Mouse (Mus musculus): ENCODE measurements at regions not wholly inside any gene's neighbourhood (a gene's known extent, or its start where the extent isn't known, plus 50 kb on each side); places are given as distances from the start of the nearest gene placed in this dataset.
"Not testable (repeated sequence)": the region's sequence is repeated elsewhere in the genome, so short reads cannot be mapped to it uniquely, and the experiment has no call there.

- ChIA-PET CTCF (no interaction called here), POLR2A (interaction anchor here in 2 of 4 experiments (0.6 to 0.8 kb wide), 2 partner anchors 133 to 181 kb away, joined by 5 to 6 read pairs; no protein-coding TSS in a partner anchor)
Measured at GRCm38 (mm10) chr5:148704769-148705168, 152.2 kb upstream of the Ubl3 start.

- POLR2A ChIA-PET = interaction anchor here in 3 of 4 experiments (0.8 to 2.4 kb wide), 38 partner anchors 9 to 787 kb away, joined by 3 to 11 read pairs (median 4); partner anchors contain the start of genes Ubl3 (in 2 of the 3), Hmgb1 (in 1 of the 3) and Uspl1 (in 1 of the 3)
- CTCF ChIA-PET = interaction anchor here (0.5 to 2.7 kb wide), 27 partner anchors 9 to 956 kb away, joined by 3 to 11 read pairs (median 4); no protein-coding TSS in a partner anchor
Measured at GRCm38 (mm10) chr5:148701859-148702258, 149.3 kb upstream of the Ubl3 start.

GRCm38 (mm10) chr5:148701001-148701400, 148.4 kb upstream of the Ubl3 start:
- CTCF ChIA-PET = interaction anchor here in 3 of 4 experiments (0.5 to 2.7 kb wide), 17 partner anchors 9 to 376 kb away, joined by 3 to 11 read pairs (median 4); partner anchors contain the start of gene Slc7a1 (in 1 of the 3)

GRCm38 (mm10) chr5:148700240-148700639, 147.7 kb upstream of the Ubl3 start:
- ChIA-PET CTCF (interaction anchor here (0.5 to 1.4 kb wide), 11 partner anchors 8 to 438 kb away, joined by 3 to 10 read pairs (median 3); no protein-coding TSS in a partner anchor), POLR2A (interaction anchor here in 2 of 4 experiments (0.6 to 1.6 kb wide), 4 partner anchors 8 to 334 kb away, joined by 3 read pairs; no protein-coding TSS in a partner anchor)

More at GRCm38 (mm10) chr5:148701001-148701400, 148.4 kb upstream of the Ubl3 start:
- POLR2A ChIA-PET = interaction anchor here in 3 of 4 experiments (0.5 to 2.4 kb wide), 16 partner anchors 8 to 516 kb away, joined by 3 to 11 read pairs (median 4); no protein-coding TSS in a partner anchor

- ChIA-PET POLR2A (interaction anchor here in 2 of 4 experiments (0.6 kb wide), 2 partner anchors 98 to 236 kb away, joined by 4 to 5 read pairs; no protein-coding TSS in a partner anchor), CTCF (no interaction called here)
Measured at GRCm38 (mm10) chr5:148697631-148698368, 145.2 kb upstream of the Ubl3 start.

GRCm38 (mm10) chr5:148694352-148694751, 141.8 kb upstream of the Ubl3 start:
- ChIA-PET POLR2A (no interaction called here), CTCF (no interaction called here)

- ChIA-PET CTCF (interaction anchor here in 2 of 4 experiments (0.6 to 0.9 kb wide), 2 partner anchors 10 to 31 kb away, joined by 3 to 4 read pairs; no protein-coding TSS in a partner anchor), POLR2A (interaction anchor here in 2 of 4 experiments (0.6 to 2.3 kb wide), 3 partner anchors 11 to 429 kb away, joined by 3 to 11 read pairs (median 6); no protein-coding TSS in a partner anchor)
Measured at GRCm38 (mm10) chr5:148691486-148691885, 138.9 kb upstream of the Ubl3 start.

- CTCF ChIA-PET = interaction anchor here in 2 of 4 experiments (0.6 to 0.7 kb wide), 2 partner anchors 9 to 278 kb away, joined by 3 read pairs; no protein-coding TSS in a partner anchor
- POLR2A ChIA-PET = interaction anchor here in 3 of 4 experiments (0.6 to 2.3 kb wide), 6 partner anchors 9 to 429 kb away, joined by 3 to 11 read pairs (median 4); no protein-coding TSS in a partner anchor
Measured at GRCm38 (mm10) chr5:148690823-148691197, 138.2 kb upstream of the Ubl3 start.

GRCm38 (mm10) chr5:148690158-148690822, 137.7 kb upstream of the Ubl3 start:
- POLR2A ChIA-PET = interaction anchor here in 2 of 4 experiments (0.6 to 2.3 kb wide), 6 partner anchors 9 to 226 kb away, joined by 3 to 11 read pairs (median 3); no protein-coding TSS in a partner anchor
- CTCF ChIA-PET = interaction anchor here in 2 of 4 experiments (0.6 to 0.7 kb wide), 2 partner anchors 9 to 279 kb away, joined by 3 read pairs; no protein-coding TSS in a partner anchor

GRCm38 (mm10) chr5:148689297-148689696, 136.7 kb upstream of the Ubl3 start:
- POLR2A ChIA-PET = no interaction called here
- CTCF ChIA-PET = no interaction called here

- POLR2A ChIA-PET = interaction anchor here in 1 of 4 experiments (0.6 kb wide), 1 partner anchor 309 kb away, joined by 3 read pairs; no protein-coding TSS in a partner anchor
- CTCF ChIA-PET = no interaction called here
Measured at GRCm38 (mm10) chr5:148688501-148688900, 135.9 kb upstream of the Ubl3 start.

- ChIA-PET POLR2A (no interaction called here), CTCF (no interaction called here)
Measured at GRCm38 (mm10) chr5:148687827-148688226, 135.2 kb upstream of the Ubl3 start.

- POLR2A ChIA-PET = interaction anchor here in 1 of 4 experiments (1.2 to 2.3 kb wide), 2 partner anchors 17 to 19 kb away, joined by 4 to 5 read pairs; no protein-coding TSS in a partner anchor
- CTCF ChIA-PET = interaction anchor here in 2 of 4 experiments (0.6 to 1.5 kb wide), 2 partner anchors 17 to 266 kb away, joined by 3 to 8 read pairs; no protein-coding TSS in a partner anchor
Measured at GRCm38 (mm10) chr5:148684216-148684615, 131.6 kb upstream of the Ubl3 start.

- POLR2A ChIA-PET = interaction anchor here in 1 of 4 experiments (2.3 kb wide), 1 partner anchor 19 kb away, joined by 5 read pairs; no protein-coding TSS in a partner anchor
- CTCF ChIA-PET = interaction anchor here in 2 of 4 experiments (0.6 to 0.7 kb wide), 3 partner anchors 31 to 295 kb away, joined by 3 read pairs; no protein-coding TSS in a partner anchor
Measured at GRCm38 (mm10) chr5:148682553-148682952, 130.0 kb upstream of the Ubl3 start.

- ChIA-PET CTCF (interaction anchor here in 1 of 4 experiments (0.5 kb wide), 1 partner anchor 132 kb away, joined by 3 read pairs; no protein-coding TSS in a partner anchor), POLR2A (no interaction called here)
Measured at GRCm38 (mm10) chr5:148680341-148680740, 127.8 kb upstream of the Ubl3 start.

GRCm38 (mm10) chr5:148679586-148679985, 127.0 kb upstream of the Ubl3 start:
- CTCF ChIA-PET = no interaction called here
- POLR2A ChIA-PET = no interaction called here

- CTCF ChIA-PET = interaction anchor here in 1 of 4 experiments (0.5 to 0.7 kb wide), 2 partner anchors 44 to 681 kb away, joined by 3 to 19 read pairs; no protein-coding TSS in a partner anchor
- POLR2A ChIA-PET = not testable (repeated sequence)
Measured at GRCm38 (mm10) chr5:148678285-148678937, 125.8 kb upstream of the Ubl3 start.

- CTCF ChIA-PET = no interaction called here
Measured at GRCm38 (mm10) chr5:148674281-148674680, 121.7 kb upstream of the Ubl3 start.

More at GRCm38 (mm10) chr5:148674281-148674680, 121.7 kb upstream of the Ubl3 start:
- POLR2A ChIA-PET = no interaction called here

Data from embryonic stem cell, embryonic (primary cell).